Mouse (Mus musculus) C2C12 (cell line): Measurements from ENCODE around the gene Lyrm1.

Source experiments
- CEBPB ChIP-seq: IDR thresholded peaks from one replicate; pipeline ENCODE4 v1.6.1; 2011; ENCODE audit warnings: low read depth, mild to moderate bottlenecking, control low read depth, moderate library complexity
- CTCF ChIP-seq: IDR thresholded peaks from one replicate; pipeline ENCODE4 v1.5.1; 2011; ENCODE audit not compliant: control insufficient read depth, insufficient read depth, insufficient read length
- FOSL1 ChIP-seq: IDR thresholded peaks from one replicate; pipeline ENCODE4 v1.8.0; 2011; ENCODE audit warnings: mild to moderate bottlenecking, low read length; ENCODE audit not compliant: poor library complexity, insufficient read depth, severe bottlenecking
- MAX ChIP-seq: IDR thresholded peaks from one replicate; pipeline ENCODE4 v1.6.1; 2011; ENCODE audit warnings: mild to moderate bottlenecking, control low read depth
- MYOD1 ChIP-seq: IDR thresholded peaks from one replicate; pipeline ENCODE4 v1.6.1; 2011; ENCODE audit warnings: low read depth; ENCODE audit not compliant: control insufficient read depth, insufficient read length
- USF1 ChIP-seq: IDR thresholded peaks from one replicate; pipeline ENCODE4 v1.6.1; 2011; ENCODE audit warnings: low read depth, mild to moderate bottlenecking, control low read depth, moderate library complexity

- TF ChIP-seq MYOD1 = no peak
- no peak for TF ChIP-seq CTCF
- TF ChIP-seq MAX = no peak
- no peak for TF ChIP-seq CEBPB
- no peak for TF ChIP-seq USF1
- TF ChIP-seq FOSL1 = no peak
These were observed 2.0 kb downstream of the Lyrm1 start for GRCm38 (mm10) chr7:119897521-119898109.
